Mouse (Mus musculus) spleen, postnatal 14 days (tissue): ENCODE data around the gene Gas1.

Source experiments
- DNase-seq, 2 experiments: peaks; one replicate each; pipeline ENCODE4 v3.0.0; 2021 to 2022; ENCODE audit warnings: low spot score in 2 of 2

Gas1 gene

DNA sequence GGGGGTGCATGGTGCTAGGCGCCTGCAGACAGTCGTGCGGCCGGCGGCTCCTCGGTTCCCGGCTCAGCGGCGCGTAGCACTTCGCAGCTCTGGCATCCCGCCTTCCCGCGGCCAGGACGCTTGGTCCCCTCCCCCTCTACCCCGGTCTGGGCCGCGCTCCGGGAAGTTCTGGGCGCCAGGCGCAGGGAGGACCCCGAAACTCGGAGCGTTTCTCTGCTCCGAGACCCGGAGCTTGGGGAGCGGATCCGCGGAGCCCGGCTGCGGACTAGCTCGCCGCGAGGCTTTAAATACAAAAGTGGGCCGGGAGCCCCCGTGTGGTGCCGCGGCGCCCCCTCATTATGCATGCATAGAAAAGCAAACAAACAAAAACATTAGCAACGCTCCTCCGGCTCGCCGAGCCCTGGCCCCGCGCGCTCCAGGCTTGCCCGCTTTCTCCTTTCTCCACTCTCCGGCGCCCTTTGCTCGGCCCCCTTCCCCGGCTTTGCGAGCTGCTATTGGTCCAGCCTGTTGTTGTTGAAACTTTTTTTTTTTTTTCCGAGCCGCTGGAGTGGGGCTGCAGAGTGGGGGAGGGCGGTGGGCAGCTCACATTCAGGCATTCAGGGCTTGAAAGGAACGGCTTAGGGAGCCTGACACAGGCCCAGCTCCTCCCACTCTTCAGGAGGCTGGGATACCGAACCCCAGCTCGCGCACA lies at the start of gene Gas1:
TSS of gene Gas1 (minus strand) at position 260 of the 691 bp plus-strand sequence.
- peak in 1 of 2 experiments; percentile 2 for DNase-seq

- DNase-seq = no peak
These were observed 49.2 kb upstream of the Gas1 start for GRCm38 (mm10) chr13:60226251-60226836.

DNA sequence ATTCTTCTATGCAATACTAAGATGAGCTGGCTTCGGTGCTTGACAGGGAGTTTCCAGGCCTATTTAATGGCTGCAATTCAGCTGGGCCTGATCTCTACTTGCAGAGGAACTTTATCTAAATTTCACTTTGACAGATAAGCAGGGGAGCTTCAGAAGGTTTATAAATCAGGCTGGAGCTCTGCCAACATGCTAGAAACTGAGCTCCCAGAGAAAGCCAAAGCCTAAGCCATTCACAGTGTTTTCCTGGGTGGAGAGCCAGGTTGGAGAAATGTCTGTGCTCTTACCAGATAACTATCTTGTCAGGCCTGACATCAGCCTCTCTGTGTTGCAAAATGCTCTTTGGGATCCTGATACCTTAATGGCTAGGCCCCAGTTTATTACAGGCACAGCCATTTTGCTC lies 48.6 kb upstream of the Gas1 start:
- no peak for DNase-seq

DNA sequence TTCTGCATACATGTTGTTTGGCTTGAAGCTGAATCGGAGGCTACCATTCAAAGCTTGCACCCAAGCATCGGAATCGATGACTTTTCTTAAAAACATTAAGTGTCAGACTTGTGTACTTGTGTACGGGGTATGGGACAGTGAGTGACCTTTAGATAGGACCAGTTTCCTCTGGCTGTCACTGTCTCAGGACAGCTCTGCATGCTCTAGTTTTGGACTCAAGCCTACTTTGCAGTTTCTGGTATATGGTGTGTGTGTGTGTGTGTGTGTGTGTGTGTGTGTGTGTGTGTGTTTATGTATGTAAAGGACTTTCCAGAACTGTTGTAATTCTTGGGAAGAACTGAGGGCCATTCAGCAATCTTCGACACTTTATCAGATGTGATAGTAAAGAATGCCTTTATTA lies 48.1 kb upstream of the Gas1 start:
- no peak for DNase-seq

DNA sequence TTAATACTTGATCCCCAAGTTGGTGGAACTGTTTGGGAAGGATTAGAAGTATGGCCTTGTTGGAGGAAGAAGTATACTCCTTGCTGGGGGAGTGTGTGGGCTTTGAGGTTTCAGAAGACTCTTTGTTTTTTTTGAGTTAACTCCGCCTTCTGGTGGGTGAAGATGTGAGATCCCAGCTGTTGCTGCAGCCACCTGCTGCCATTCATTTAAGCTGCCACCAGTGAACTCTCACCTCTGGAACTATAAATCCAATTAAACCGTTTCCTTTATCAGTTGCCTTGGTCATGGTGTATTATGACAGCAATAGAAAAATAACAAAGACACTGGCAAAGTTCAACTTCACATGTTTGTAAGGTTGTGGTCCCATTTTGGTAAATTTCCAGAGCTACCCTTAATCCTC lies 46.6 kb upstream of the Gas1 start:
- DNase-seq = no peak

- no peak for DNase-seq
These were observed 45.2 kb upstream of the Gas1 start for GRCm38 (mm10) chr13:60222336-60222735.

DNA sequence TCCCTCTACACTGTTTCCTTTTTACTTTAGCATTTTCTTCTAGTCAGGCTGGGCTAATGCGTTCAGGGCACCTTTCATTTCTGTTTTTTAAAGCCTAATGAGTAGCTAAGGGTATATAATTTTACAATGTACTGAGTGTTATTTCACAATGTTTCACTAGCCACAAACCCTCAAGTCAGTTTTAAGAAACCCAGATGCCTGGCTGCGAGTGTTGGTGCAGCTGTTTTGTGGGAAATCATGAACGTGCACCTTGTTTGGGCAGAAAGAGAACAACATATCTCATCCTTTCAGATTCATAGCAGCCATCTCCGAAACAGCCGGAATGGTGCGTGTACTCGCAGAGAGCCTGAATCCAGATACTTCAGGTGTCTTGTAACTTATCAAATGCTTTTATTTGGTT lies 36.7 kb upstream of the Gas1 start:
- DNase-seq = no peak

- DNase-seq = no peak
These were observed 30.0 kb upstream of the Gas1 start for GRCm38 (mm10) chr13:60207135-60207601.

DNA sequence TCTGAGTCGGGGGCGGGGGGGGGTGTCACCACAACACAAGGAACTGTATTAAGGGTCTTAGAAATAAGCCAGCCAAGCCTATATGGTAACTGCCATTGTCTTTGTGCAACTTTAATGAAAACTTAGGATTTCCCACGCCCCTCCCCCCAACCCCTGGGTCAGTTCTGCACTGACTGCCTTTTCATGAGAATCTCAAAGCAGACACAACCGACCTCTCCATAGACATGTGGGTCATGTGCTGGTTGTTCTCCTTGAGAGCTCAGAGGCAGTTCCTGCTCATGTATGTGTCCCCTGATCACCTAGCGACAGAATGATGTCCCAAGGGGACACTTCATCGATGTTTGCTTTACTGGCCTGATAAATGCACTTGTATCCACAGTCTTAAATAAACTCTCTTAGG lies 27.6 kb upstream of the Gas1 start:
- DNase-seq = no peak

DNA sequence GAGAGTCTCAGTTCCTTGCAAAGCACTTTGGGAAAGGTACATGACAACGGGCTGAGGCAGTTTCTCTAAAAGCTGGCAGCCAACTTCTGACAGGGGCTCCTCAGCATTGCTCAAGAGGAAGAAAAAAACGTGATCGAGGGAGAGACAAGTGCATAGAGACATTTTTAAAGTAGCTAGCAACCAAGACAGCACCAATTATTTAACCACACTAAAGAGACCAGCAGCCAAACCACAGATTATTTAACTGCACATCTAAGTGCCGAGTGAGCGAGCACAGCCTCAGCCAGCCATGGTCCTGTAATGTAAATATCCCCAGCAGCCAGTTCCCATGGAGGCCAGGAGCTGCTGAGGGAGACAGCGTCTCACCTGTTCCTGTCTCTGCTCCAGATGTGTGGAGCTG lies 16.1 kb upstream of the Gas1 start:
- DNase-seq = no peak

DNA sequence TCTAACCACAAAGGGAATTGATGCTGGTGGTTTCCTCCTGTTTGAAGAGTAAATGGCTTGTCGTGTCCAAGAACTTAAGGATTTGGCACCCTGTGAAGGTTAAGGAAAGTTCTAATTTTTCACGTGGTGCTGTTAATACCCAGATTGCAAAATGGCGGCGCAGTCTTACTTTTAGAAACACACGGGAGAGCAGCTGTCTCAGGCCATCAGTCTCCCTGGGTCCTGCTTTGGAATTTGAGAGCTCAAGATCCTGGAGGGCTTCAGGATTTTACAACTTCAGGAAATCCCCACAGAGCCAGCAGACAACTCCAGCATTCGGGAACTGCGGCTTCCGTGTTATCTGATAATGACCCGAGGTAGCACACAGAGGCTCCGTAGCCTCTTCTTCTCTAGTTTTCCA lies 12.8 kb upstream of the Gas1 start:
- no peak for DNase-seq

DNA sequence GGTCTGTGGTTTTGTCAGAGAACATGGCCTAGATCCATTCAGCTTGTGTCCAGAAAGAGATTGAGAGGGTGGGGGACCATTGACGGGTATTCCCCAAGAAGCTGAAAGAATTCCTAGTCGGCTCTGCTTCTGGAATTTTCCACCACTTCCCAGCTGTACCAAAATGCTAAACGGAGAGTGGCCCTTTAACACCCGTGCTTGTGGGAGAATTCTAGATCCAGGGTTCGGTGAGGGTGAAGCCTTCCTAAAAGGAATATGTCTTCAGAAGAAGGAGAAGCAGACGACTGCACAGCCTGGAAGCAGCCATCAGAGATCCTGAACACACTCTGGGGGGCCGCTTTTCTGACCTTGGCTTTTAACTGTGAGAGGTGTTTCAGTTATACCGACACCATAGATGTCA lies 11.8 kb upstream of the Gas1 start:
- no peak for DNase-seq

DNA sequence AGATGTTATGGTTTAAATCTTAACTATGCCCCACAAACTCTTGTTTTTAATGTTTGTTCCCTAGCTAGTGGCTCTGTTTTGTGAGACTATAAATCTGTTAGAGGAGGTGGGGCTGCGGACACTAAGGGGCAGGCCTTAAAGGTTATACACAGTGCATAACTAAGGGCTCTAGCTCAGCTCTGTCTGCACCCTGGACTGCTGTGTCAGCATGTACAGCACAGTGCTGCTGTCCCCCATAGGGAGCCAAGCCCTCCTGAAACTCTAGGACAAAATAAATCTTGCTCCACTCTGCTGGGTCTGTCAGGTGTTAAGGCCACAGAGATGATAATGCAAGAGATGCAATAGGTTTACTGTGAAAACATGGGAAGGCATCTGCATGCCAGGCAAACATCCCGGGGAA lies 10.1 kb upstream of the Gas1 start:
- no peak for DNase-seq

DNA sequence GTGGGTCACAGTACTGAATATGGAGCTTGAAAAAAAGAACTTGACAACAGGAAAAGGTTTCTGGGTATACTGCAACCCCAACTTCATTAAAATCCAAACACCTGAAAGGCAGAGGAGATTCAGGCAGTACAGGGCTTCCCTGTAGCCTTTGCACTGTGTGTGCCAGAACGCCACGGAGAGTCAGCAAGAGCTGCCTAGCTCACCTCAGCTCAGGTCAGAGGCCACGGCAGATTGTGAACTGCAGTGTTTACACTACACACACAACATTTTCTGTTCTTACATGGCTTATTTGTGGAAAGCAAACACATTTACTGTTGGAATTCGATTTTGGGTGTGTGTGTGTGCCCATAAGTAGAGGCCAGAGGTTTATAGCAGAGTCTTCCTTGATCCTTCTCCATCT lies 5.2 kb upstream of the Gas1 start:
- no peak for DNase-seq

DNA sequence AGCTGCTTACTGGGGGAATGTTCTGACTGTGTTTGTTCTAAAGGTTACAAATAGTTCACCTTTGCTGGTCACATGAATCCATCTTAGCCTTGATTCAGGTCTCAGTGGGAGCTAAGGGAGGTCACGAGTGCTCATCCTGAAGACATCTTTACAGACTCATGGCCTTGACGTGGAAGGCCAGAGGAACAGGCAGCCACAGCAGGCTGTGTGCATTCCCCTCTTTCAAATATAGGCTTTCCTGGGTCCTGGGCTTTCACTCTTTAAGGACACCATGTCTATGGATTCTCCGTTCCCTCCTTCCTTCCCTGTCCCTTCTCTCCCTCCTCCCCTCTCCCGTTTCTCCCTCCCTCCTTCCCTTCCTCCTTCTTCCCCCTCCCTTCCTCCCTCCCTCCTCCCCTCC lies 2.5 kb upstream of the Gas1 start:
- no peak for DNase-seq

- peak in 1 of 2 experiments; percentile 48 for DNase-seq
These were observed 1.3 kb upstream of the Gas1 start for GRCm38 (mm10) chr13:60178416-60178815.

DNA sequence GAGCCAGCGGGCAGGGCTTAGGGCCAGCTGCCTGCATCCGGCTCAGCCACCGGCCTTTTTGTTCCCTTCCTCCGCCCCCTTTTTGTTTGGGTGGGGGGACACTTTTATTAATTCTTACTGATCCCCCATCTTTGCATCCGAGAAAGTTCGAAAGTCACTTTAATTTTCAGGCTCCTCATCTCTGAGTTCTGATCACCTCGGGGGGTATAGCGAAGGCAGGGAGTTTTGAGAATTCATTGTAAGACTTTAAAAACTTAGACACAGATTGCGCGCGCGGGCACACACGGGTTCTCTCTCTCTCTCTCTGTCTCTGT lies 589 bp upstream of the Gas1 start:
- no peak for DNase-seq

DNA sequence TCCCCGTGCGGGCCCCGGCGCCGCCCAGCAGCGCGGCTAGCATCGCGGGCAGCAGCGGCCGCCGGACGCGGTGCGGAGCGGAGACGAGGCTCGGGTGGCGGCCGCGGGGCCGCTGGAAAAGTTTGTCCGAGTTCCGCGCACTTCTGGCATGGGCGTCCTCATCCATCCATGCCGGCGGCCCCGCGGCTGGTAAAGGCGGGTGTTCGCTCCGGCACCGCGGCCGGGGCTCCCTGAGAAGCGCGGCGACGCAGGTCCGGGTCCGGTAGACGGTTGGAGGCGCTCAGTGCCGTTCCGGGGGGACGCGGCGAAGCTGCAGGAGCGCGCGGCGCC lies 424 bp downstream of the Gas1 start:
- no peak for DNase-seq

DNA sequence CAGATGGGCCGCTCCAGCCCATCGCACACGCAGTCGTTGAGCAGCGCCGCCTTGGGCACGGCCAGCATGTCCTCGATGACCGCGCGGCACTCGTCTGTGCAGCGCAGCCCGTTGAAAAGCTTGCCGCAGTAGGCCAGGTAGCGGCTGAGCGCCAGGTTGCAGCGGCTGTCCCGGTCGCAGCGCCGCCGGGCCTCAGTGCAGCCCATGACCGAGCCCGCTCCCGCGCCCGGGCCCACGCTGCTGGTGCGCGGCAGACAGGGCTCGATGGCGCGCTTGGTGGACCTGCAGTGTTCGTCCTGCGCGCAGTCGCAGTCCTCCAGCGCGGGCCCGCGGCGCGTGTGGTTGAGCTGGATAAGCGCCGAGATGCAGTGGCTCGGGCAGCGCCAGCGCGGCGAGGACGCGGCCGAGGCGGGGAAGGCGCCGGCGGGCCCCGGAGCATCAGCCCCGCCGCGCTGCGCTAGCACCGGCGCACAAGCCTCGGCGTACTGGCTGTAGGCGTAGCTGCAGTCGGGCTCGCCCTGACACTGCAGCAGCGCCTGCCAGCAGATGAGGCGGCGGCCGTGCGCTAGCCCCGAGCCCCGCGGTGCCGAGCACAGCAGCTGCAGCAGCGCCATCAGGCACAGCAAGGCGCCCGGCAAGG lies 909 bp downstream of the Gas1 start:
- no peak for DNase-seq

DNA sequence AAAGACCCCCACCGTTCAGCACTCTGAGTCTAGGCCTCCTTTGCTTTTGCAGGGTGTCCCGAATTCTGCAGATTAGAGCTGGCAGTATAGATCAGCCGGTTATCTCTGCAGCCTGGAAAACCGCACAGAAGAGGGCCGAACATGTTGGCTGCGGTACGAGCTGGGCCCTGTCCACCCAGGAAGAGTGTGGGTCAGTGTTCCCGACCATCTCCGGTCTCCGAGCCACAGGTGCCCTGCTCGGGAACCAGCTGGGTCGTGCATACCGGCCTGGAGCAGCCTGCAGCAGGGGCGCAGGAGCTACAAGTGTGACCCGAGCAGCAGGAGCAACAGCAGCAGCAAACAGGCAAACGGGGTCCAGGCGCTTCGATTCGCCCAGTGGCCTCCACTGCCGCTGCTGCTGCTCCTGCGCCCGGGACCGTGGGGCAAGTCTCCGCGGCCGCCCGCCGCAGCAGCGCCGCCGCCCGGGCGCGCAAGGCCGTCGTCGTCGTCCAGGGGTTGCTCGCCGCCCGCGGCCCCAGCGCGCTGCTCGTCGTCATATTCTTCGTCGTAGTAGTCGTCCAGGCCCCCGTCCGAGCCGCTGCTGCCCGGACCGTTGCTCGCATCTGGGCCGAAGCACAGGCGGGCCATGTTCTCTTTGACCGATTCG lies 1.6 kb downstream of the Gas1 start:
- no peak for DNase-seq

- DNase-seq = no peak
These were observed 2.2 kb downstream of the Gas1 start for GRCm38 (mm10) chr13:60174953-60175352.

DNA sequence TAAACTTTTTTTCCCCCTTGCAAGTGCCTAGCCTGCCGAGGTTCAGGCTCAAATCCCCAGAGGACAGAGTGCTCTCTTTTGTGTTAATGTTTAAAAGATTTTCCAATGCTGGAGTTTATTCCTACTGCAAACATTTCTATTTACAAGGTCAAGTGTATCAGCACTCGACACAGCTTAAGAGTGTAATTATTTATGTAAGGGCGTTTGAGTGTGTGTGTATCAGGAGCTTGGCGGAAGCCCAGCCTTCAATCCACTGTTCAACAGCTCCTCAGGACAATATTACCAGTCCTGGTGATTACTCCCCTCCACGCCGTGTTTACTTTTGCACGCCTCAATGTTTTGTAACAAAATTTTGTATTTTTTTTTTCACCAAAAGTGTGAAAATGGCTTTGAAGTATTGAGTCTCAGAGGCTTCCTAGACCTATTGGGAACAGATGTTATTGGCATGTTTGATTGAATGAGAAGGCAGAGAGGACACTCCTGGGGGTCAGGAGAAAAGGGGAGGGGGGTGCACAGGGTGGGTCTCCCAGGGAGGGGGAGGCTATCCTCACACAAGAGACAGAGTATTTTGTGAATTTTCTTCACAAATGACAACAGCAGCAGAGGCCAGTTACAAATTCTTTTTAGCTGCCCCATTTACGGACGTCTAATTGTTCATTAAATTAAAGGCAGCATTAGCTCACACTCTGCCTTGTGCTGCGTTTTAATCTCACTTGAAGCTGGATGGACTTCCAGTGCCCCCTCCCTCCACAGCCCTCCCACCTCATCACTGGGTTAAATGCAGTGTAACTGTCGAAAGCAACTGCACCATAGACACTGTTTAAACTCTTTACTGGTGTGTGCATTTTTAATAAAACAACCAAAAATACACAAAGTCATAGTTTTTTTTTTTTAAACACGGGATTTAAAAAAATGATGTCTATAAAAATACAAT lies 3.3 kb downstream of the Gas1 start:
- DNase-seq = no peak
